Mouse (Mus musculus) gastrocnemius, adult 2 months (tissue): ENCODE results near the gene Lca5. TPM values are rescaled to one million over a fixed set of nuclear protein-coding genes. Genes with fewer than 3 reads are reported as not detected.

Experiments used
- DNase-seq: peaks from one replicate; pipeline ENCODE4 v3.0.0; 2022
- H3K27ac ChIP-seq: fragments of 200-600 bp; 2 replicates; pipeline ENCODE4 v1.8.1; 2022; ENCODE audit warnings: mild to moderate bottlenecking
- H3K4me3 ChIP-seq: fragments of 200-600 bp; 2 replicates; pipeline ENCODE4 v1.8.1; 2022; ENCODE audit warnings: mild to moderate bottlenecking, moderate library complexity
- CTCF ChIP-seq: fragments of 200-600 bp; IDR thresholded peaks from 2 replicates; pipeline ENCODE4 v1.8.1; 2022; ENCODE audit warnings: antibody characterized with exemption, mild to moderate bottlenecking, moderate library complexity
- intact Hi-C: fragments of 180-260 bp; cut with DNase I; formaldehyde crosslinking; loops from one replicate; pipeline ENCODE4 v1.15.1; 2025
- total RNA-seq, 2 experiments: library from RNA; stranded (reverse); gene quantifications; 2 replicates each; pipeline ENCODE4 v1.2.3; 2021

Lca5 gene
- total RNA-seq, 2 experiments from 2014 or later = 1.4 to 3.0 TPM

- intact Hi-C loops = no loop called here
- Histone ChIP-seq H3K27ac (no peak overlapping the region), H3K4me3 (no peak overlapping the region)
- DNase-seq = no peak
- TF ChIP-seq CTCF = no peak
Observed at GRCm38 (mm10) chr9:83434489-83434888, 6.4 kb downstream of the Lca5 start.

GRCm38 (mm10) chr9:83433661-83434060 lies 7.3 kb downstream of the Lca5 start:
- no peak overlapping the region for H3K4me3 ChIP-seq
- DNase-seq = no peak
- intact Hi-C loops = no loop called here
- TF ChIP-seq CTCF = peak; percentile 33; the same call in 1 of the 2 replicates
- no peak overlapping the region for H3K27ac ChIP-seq

- no peak for DNase-seq
- no peak for TF ChIP-seq CTCF
- no peak overlapping the region for H3K27ac ChIP-seq
- intact Hi-C loops = no loop called here
- H3K4me3 ChIP-seq = no peak overlapping the region
Observed at GRCm38 (mm10) chr9:83427926-83428325, 13.0 kb downstream of the Lca5 start.

- intact Hi-C loops = no loop called here
Observed at GRCm38 (mm10) chr9:83418965-83419364, 22.0 kb downstream of the Lca5 start.

DNA sequence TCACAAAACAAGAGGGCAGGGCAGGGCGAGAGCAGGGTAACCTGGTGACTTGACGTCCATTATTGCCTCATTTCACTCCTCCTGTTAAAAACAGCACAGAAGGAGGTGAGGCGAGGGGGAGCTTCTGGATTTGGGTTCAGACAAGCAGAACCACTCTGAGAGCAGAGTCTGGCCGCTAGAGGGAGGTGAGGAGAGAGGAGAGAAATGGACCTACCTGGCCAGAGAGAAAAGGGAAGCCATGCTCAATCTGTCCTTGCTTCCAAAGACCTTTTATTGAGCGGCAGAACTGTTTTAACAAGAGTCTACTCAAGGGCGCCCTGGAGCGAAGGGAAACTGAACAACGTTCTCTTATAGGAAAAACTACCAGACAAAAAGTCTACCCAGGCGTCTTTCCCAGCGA lies 27.9 kb downstream of the Lca5 start:
- DNase-seq = no peak
- Histone ChIP-seq H3K27ac (no peak overlapping the region), H3K4me3 (no peak overlapping the region)
- intact Hi-C loops = no loop called here
- peak; percentile 9; the same call in 1 of the 2 replicates for TF ChIP-seq CTCF

More at GRCm38 (mm10) chr9:83418965-83419364, 22.0 kb downstream of the Lca5 start:
- TF ChIP-seq CTCF = no peak
- no peak overlapping the region for H3K4me3 ChIP-seq
- H3K27ac ChIP-seq = no peak overlapping the region
- DNase-seq = no peak

GRCm38 (mm10) chr9:83405150-83405549 lies 35.8 kb downstream of the Lca5 start:
- no peak for DNase-seq
- intact Hi-C loops = no loop called here
- TF ChIP-seq CTCF = no peak

DNA sequence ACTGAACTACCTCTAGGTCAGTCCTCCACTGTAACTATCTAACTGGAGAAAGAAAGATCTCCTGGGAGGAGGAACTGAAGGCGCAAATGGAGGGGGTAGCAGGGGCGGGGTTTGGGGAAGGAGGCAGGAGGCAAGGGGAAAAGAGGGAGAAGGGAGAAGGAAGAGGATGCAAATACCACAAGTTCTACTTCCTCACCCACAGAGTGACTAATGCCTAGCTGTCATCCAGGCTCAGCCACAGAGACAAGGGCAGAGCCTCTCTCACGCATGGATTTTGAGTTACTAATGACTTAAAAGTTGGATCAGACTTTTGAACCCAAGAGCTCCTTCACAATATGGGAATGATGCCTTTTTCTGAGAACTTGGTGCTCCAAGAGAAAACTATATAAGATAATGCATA lies 40.1 kb downstream of the Lca5 start:
- Histone ChIP-seq H3K27ac (no peak overlapping the region), H3K4me3 (no peak overlapping the region)
- intact Hi-C loops = no loop called here
- TF ChIP-seq CTCF = no peak
- DNase-seq = no peak

More at GRCm38 (mm10) chr9:83405150-83405549, 35.8 kb downstream of the Lca5 start:
- Histone ChIP-seq H3K27ac (no peak overlapping the region), H3K4me3 (no peak overlapping the region)

GRCm38 (mm10) chr9:83399414-83399813 lies 41.5 kb downstream of the Lca5 start:
- intact Hi-C loops = no loop called here
- no peak for DNase-seq
- TF ChIP-seq CTCF = no peak
- Histone ChIP-seq H3K27ac (no peak overlapping the region), H3K4me3 (no peak overlapping the region)

- TF ChIP-seq CTCF = no peak
- H3K27ac ChIP-seq = no peak overlapping the region
- no peak overlapping the region for H3K4me3 ChIP-seq
- no peak for DNase-seq
- intact Hi-C loops = no loop called here
Observed at GRCm38 (mm10) chr9:83398260-83398659, 42.7 kb downstream of the Lca5 start.

GRCm38 (mm10) chr9:83395456-83395855 lies 45.5 kb downstream of the Lca5 start:
- peak; percentile 19 for DNase-seq
- intact Hi-C loops = no loop called here
- Histone ChIP-seq H3K27ac (no peak overlapping the region), H3K4me3 (peak overlapping the region; percentile 11)
- no peak for TF ChIP-seq CTCF

DNA sequence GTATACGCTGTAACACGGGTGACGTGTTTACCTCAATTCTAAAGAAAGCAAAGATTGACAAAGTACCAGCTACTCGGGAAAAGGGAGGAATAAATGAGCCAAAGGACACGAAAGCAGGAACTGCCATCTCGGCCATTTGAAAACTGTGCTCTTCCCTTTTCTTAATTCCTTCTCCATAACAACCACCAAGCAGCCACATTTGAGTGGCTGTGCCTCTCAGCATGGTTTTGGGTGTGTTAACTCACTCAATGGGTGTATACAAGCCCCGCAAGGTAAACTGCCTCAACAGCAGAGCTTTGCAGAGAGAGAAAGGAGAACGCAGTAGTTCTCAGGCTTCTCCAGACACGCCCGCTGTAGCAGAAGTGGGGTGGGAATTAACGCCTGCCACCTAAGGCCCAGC lies 48.9 kb downstream of the Lca5 start:
- TF ChIP-seq CTCF = no peak
- DNase-seq = no peak
- Histone ChIP-seq H3K4me3 (no peak overlapping the region), H3K27ac (no peak overlapping the region)
- intact Hi-C loops = no loop called here

GRCm38 (mm10) chr9:83389570-83389969 lies 51.4 kb downstream of the Lca5 start:
- DNase-seq = no peak
- no peak for TF ChIP-seq CTCF
- Histone ChIP-seq H3K4me3 (no peak overlapping the region), H3K27ac (no peak overlapping the region)
- intact Hi-C loops = no loop called here

DNA sequence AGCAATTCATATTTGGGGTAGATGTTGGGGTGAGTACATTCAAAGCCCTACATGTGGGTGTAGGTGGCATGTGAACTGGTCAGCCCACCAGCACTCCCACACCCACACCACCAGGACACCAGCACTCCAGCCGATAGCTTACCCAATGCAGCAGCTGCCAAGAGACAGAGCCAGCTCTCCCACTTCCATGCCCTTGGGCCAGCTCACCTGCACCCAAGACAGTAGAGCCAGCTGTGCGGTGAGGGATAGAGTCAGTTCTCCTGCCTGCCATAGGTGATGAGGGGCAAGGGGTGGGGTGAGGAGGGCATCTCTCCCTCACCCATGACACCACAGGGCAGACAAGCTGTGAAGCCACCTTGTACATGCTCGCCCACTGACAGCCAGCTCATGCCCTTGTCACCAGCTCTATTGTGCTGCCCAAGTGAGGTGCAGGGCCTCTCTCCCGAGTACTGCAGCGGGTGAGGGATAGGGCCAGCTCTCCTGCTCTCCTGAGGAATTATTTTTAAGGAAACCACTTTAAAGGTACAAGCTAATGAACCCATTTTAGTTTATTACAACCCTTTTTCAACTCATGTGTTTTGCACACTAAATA lies 54.6 kb downstream of the Lca5 start:
- Histone ChIP-seq H3K4me3 (no peak overlapping the region), H3K27ac (no peak overlapping the region)
- intact Hi-C loops = no loop called here
- DNase-seq = no peak
- TF ChIP-seq CTCF = no peak

DNA sequence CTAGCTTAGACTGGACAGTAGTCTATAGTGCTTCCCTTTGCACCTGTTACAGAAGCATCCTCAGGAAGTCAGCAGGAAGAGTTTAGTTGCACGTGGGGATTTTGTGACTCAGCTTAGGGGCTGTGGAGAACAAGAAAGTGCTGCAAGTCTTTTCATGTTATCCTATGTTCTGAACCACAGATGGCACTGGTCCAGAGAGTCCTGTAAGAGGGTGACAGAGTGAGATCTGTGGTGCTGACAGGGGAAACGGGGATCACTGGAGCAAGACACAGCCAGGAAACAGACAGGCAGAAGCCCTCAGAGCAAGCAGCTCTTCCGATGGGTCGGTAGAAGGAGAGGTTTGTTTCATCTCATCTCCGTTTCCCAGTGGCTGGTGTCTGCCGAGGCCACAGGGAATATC lies 55.6 kb downstream of the Lca5 start:
- no peak overlapping the region for H3K4me3 ChIP-seq
- intact Hi-C loops = no loop called here
- TF ChIP-seq CTCF = no peak
- no peak overlapping the region for H3K27ac ChIP-seq
- no peak for DNase-seq

DNA sequence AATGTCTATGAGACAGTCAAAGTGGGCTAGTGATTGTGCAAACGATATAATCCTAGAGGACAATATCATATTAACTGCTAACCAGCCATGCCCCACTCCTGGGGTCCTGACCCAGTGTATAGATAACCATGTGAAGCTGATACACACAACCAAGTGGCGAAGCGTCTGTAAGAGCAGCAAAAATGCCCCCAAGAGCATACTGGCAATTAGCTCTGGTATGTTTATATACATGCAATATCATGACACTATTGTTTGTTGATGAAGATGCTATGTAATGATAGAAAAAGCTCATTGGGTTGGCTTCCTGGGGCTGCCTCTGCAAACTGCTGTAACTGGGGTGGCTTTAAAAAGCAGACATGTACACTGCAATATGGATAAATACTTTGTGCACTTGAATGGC lies 57.7 kb downstream of the Lca5 start:
- intact Hi-C loops = no loop called here
- Histone ChIP-seq H3K4me3 (no peak overlapping the region), H3K27ac (no peak overlapping the region)
- DNase-seq = no peak
- TF ChIP-seq CTCF = no peak
